Mouse (Mus musculus) mature B cell (primary cell): Measurements from ENCODE around the gene Gm10642.

Experiments used
- in situ Hi-C: fragments of 300-500 bp; cut with MboI; formaldehyde crosslinking; loops from 2 replicates; pipeline ENCODE4 v1.14.3; 2019

Gene Gm10642

GRCm38 (mm10) chr9:70656130-70657007, at the start of gene Gm10642:
Gene Gm10642 (plus strand): TSS chr9:70656251.
- in situ Hi-C loops: loop anchor here (25.0 kb wide), 1 partner anchor 406 kb away; no protein-coding TSS in a partner anchor

- in situ Hi-C loops: no loop called here
Observed at GRCm38 (mm10) chr9:70611026-70611673, 44.9 kb upstream of the Gm10642 start.

GRCm38 (mm10) chr9:70629711-70630110, 26.3 kb upstream of the Gm10642 start:
- in situ Hi-C loops: no loop called here

GRCm38 (mm10) chr9:70631665-70632064, 24.4 kb upstream of the Gm10642 start:
- in situ Hi-C loops: no loop called here

GRCm38 (mm10) chr9:70636748-70637147, 19.3 kb upstream of the Gm10642 start:
- in situ Hi-C loops: no loop called here

- in situ Hi-C loops: loop anchor here (25.0 kb wide), 1 partner anchor 412 kb away; no protein-coding TSS in a partner anchor
Observed at GRCm38 (mm10) chr9:70650260-70650659, 5.8 kb upstream of the Gm10642 start.

- in situ Hi-C loops: loop anchor here (25.0 kb wide), 1 partner anchor 411 kb away; no protein-coding TSS in a partner anchor
Observed at GRCm38 (mm10) chr9:70650994-70651393, 5.1 kb upstream of the Gm10642 start.

GRCm38 (mm10) chr9:70652221-70652620, 3.8 kb upstream of the Gm10642 start:
- in situ Hi-C loops: loop anchor here (25.0 kb wide), 1 partner anchor 410 kb away; no protein-coding TSS in a partner anchor

GRCm38 (mm10) chr9:70653875-70654274, 2.2 kb upstream of the Gm10642 start:
- in situ Hi-C loops: loop anchor here (25.0 kb wide), 1 partner anchor 408 kb away; no protein-coding TSS in a partner anchor

GRCm38 (mm10) chr9:70654496-70654895, 1.6 kb upstream of the Gm10642 start:
- in situ Hi-C loops: loop anchor here (25.0 kb wide), 1 partner anchor 408 kb away; no protein-coding TSS in a partner anchor

GRCm38 (mm10) chr9:70655764-70656129, 304 bp upstream of the Gm10642 start:
- in situ Hi-C loops: loop anchor here (25.0 kb wide), 1 partner anchor 407 kb away; no protein-coding TSS in a partner anchor

- in situ Hi-C loops: loop anchor here (25.0 kb wide), 1 partner anchor 405 kb away; no protein-coding TSS in a partner anchor
Observed at GRCm38 (mm10) chr9:70657013-70657967, 1.2 kb downstream of the Gm10642 start, which contains the start of gene Mindy2. Gene Mindy2 (minus strand): TSS chr9:70657174.

GRCm38 (mm10) chr9:70658266-70658665, 2.2 kb downstream of the Gm10642 start:
- in situ Hi-C loops: loop anchor here (25.0 kb wide), 1 partner anchor 404 kb away; no protein-coding TSS in a partner anchor

GRCm38 (mm10) chr9:70664847-70665246, 8.8 kb downstream of the Gm10642 start:
- in situ Hi-C loops: loop anchor here (25.0 kb wide), 1 partner anchor 397 kb away; no protein-coding TSS in a partner anchor

- in situ Hi-C loops: loop anchor here (25.0 kb wide), 1 partner anchor 397 kb away; no protein-coding TSS in a partner anchor
Observed at GRCm38 (mm10) chr9:70665372-70666145, 9.5 kb downstream of the Gm10642 start.

GRCm38 (mm10) chr9:70666811-70667210, 10.8 kb downstream of the Gm10642 start:
- in situ Hi-C loops: loop anchor here (25.0 kb wide), 1 partner anchor 395 kb away; no protein-coding TSS in a partner anchor

- in situ Hi-C loops: loop anchor here (25.0 kb wide), 1 partner anchor 394 kb away; no protein-coding TSS in a partner anchor
Observed at GRCm38 (mm10) chr9:70668048-70668447, 12.0 kb downstream of the Gm10642 start.

- in situ Hi-C loops: loop anchor here (25.0 kb wide), 1 partner anchor 393 kb away; no protein-coding TSS in a partner anchor
Observed at GRCm38 (mm10) chr9:70669197-70669596, 13.1 kb downstream of the Gm10642 start.

GRCm38 (mm10) chr9:70670381-70670780, 14.3 kb downstream of the Gm10642 start:
- in situ Hi-C loops: loop anchor here (25.0 kb wide), 1 partner anchor 392 kb away; no protein-coding TSS in a partner anchor

GRCm38 (mm10) chr9:70671278-70671677, 15.2 kb downstream of the Gm10642 start:
- in situ Hi-C loops: loop anchor here (25.0 kb wide), 1 partner anchor 391 kb away; no protein-coding TSS in a partner anchor
